Comparison of ENCODE assay signal across 9 mouse cellular contexts in genomic region chr7:6265695-6266094, GRCm38 (mm10). TPM values are rescaled to one million over a fixed set of nuclear protein-coding genes. Genes with fewer than 3 reads are reported as not detected.
DNase-seq lines count a peak whose midpoint lies in the region; TF ChIP-seq lines count a peak whose summit lies in the region.
"Had no signal": no experiment of that assay in that cellular context is flagged by ENCODE, and none has a peak within 500 bp of the region (broad histone marks: within the 10 kb centered on the region; RNA-seq: fewer than 3 reads in every experiment).

No protein-coding gene starts in this region.

- dilution Hi-C loops in CH12.LX (cut with MboI; ENCODE audit: extremely low pct_ligation_motif_present, extremely low pct_unique_long_range_greater_than_20kb, low sequenced_read_pairs) = no loop called here

- peak; percentile 33 for DNase-seq in kidney, adult 18-20 months
- no peak for DNase-seq in kidney, postnatal 14 days
- DNase-seq in CH12.LX (ENCODE audit: extremely low read depth) = peak; percentile 46
- DNase-seq in adrenal gland, postnatal 25 days = peak; percentile 11
- peak; percentile 32 for DNase-seq in lung, postnatal 10 days
- DNase-seq in thymus, postnatal 36 days = peak; percentile 35 to 44
- no peak for DNase-seq in layer of hippocampus, adult 9-10 months (ENCODE audit: low spot score)
- DNase-seq in urinary bladder, postnatal 25 days (ENCODE audit: low spot score) = no peak

- no peak for TF ChIP-seq POLR2A in CH12.LX (IDR thresholded peaks at IDR 0.05; ENCODE audit: low read depth, low read length)

- H3K36me3 ChIP-seq in CH12.LX (replicated peaks in 1 of 2; ENCODE audit: control insufficient read depth in 1 of 2, insufficient read depth in 1 of 2, low read length in 1 of 2) = no peaks in the 10 kb centered on the region

- in situ Hi-C loops in CH12.LX (cut with MboI; ENCODE audit: low pct_ligation_motif_present, low pct_unique_long_range_greater_than_20kb, low sequenced_read_pairs) = no loop called here

- no peak for TF ChIP-seq EP300 in CH12.LX (IDR thresholded peaks at IDR 0.05; ENCODE audit: low read length)

- no peaks in the 10 kb centered on the region for H3K9me3 ChIP-seq in CH12.LX (replicated peaks; ENCODE audit: low read length)

- peak; percentile 52 to 59 for TF ChIP-seq CTCF in CH12.LX (conservative IDR thresholded peaks at IDR 0.05 in 1 of 2, IDR thresholded peaks at IDR 0.05 in 1 of 2; ENCODE audit: low read depth in 2 of 2, low read length in 2 of 2)

- H3K4me1 ChIP-seq in CH12.LX (ENCODE audit: control insufficient read depth in 1 of 2, insufficient read depth in 2 of 2) = no peaks in the 10 kb centered on the region

- H3K27me3 ChIP-seq in CH12.LX (replicated peaks) = peaks cover 18% of the 10 kb centered on the region

- H3K9ac ChIP-seq in CH12.LX (ENCODE audit: insufficient read depth, low read depth) = no peak overlapping the region

- no peak; the same call in 1 of the 2 replicates for TF ChIP-seq RAD21 in CH12.LX (IDR thresholded peaks at IDR 0.05; ENCODE audit: low read depth, low read length)

- H3K4me2 ChIP-seq in CH12.LX (ENCODE audit: insufficient read depth, low read depth, poor library complexity, severe bottlenecking) = no peak overlapping the region

- no peak overlapping the region for H3K27ac ChIP-seq in CH12.LX (ENCODE audit: insufficient read depth, low read depth)

- no peaks in the 10 kb centered on the region for H3K79me2 ChIP-seq in CH12.LX (replicated peaks; ENCODE audit: control insufficient read depth, extremely low read depth, insufficient read depth, poor library complexity, severe bottlenecking)

- H3K4me3 ChIP-seq in CH12.LX (replicated peaks in 1 of 3; ENCODE audit: low read depth in 2 of 3, low read length in 2 of 3, poor library complexity in 1 of 3) = no peak overlapping the region

TF ChIP-seq in CH12.LX, 34 proteins besides CTCF, POLR2A, EP300 and RAD21:
- TF ChIP-seq HCFC1 (IDR thresholded peaks at IDR 0.05; ENCODE audit: low read depth, low read length) (peak; percentile 21; the same call in 1 of the 2 replicates), PAX5 (IDR thresholded peaks at IDR 0.05; ENCODE audit: low read length) (no peak), NELFE (IDR thresholded peaks at IDR 0.05; ENCODE audit: low read depth, low read length) (no peak), ZMIZ1 (IDR thresholded peaks at IDR 0.05; ENCODE audit: low read depth, low read length) (no peak), CHD1 (IDR thresholded peaks at IDR 0.05; ENCODE audit: low read depth, low read length) (no peak), GABPA (IDR thresholded peaks at IDR 0.05; ENCODE audit: insufficient replicate concordance, low read depth, low read length) (no peak), MAX (IDR thresholded peaks at IDR 0.05; ENCODE audit: low read length) (no peak), ZKSCAN1 (IDR thresholded peaks at IDR 0.05; ENCODE audit: borderline replicate concordance, low read depth, low read length) (no peak), ZC3H11A (IDR thresholded peaks at IDR 0.05; ENCODE audit: low read depth, low read length) (no peak), USF1 (IDR thresholded peaks at IDR 0.05; ENCODE audit: low read depth, low read length) (no peak), BHLHE40 (IDR thresholded peaks at IDR 0.05; ENCODE audit: low read depth, low read length) (no peak), JUN (IDR thresholded peaks at IDR 0.05; ENCODE audit: insufficient read depth, low read depth, low read length) (no peak), MAFK (IDR thresholded peaks at IDR 0.05; ENCODE audit: insufficient replicate concordance, low read length) (no peak), MYC (IDR thresholded peaks at IDR 0.05; ENCODE audit: low read depth, low read length) (no peak), POLR2AphosphoS2 (IDR thresholded peaks at IDR 0.05; ENCODE audit: low read depth, low read length) (no peak), TCF12 (IDR thresholded peaks at IDR 0.05; ENCODE audit: low read depth, low read length) (no peak), SMC3 (IDR thresholded peaks at IDR 0.05; ENCODE audit: low read depth, low read length) (peak; percentile 22; the same call in 1 of the 2 replicates), ELF1 (IDR thresholded peaks at IDR 0.05; ENCODE audit: low read depth, low read length) (peak; percentile 70), UBTF (IDR thresholded peaks at IDR 0.05; ENCODE audit: low read depth, low read length) (no peak), IRF4 (IDR thresholded peaks at IDR 0.05; ENCODE audit: low read depth, low read length) (no peak)

RNA-seq across cellular contexts. Expression of gene Epp13, which starts 13.2 kb away (rescaled TPM):
- total RNA-seq in CH12.LX (2012; rRNA removed) (not detected in 2 replicates), CH12.LX (2014; rRNA removed) (not detected in 2 replicates)
- polyA plus RNA-seq in CH12.LX (2012; ENCODE audit: insufficient read length, low read depth) = not detected in 2 replicates
- total RNA-seq in adrenal gland, postnatal 25 days (2021) = not detected in 2 replicates

RNA-seq across cellular contexts. Expression of gene Zfp667, which starts 20.7 kb away (rescaled TPM):
- total RNA-seq in CH12.LX (2012; rRNA removed) (0.50 and 0.51 TPM in 2 replicates), CH12.LX (2014; rRNA removed) (0.46 and 0.58 TPM in 2 replicates)
- 0.56 and 0.87 TPM in 2 replicates for polyA plus RNA-seq in CH12.LX (2012; ENCODE audit: insufficient read length, low read depth)
- total RNA-seq in adrenal gland, postnatal 25 days (2021) = 6.7 and 9.7 TPM in 2 replicates

RNA-seq across cellular contexts. Expression of gene Zscan5b, which starts 43.6 kb away (rescaled TPM):
- not detected in 2 replicates for total RNA-seq in CH12.LX (2012; rRNA removed)
- not detected in 2 replicates for total RNA-seq in CH12.LX (2014; rRNA removed)
- not detected in 2 replicates for polyA plus RNA-seq in CH12.LX (2012; ENCODE audit: insufficient read length, low read depth)
- total RNA-seq in adrenal gland, postnatal 25 days (2021) = not detected in 2 replicates
- polyA plus RNA-seq: large intestine, adult 2 months had no signal

Comparison
In these comparisons a context has a peak if more than half of its experiments do, and no peak if none do; other contexts are left out.
1. DNase-seq: peak in kidney, adult 18-20 months (single experiment), CH12.LX (single experiment), adrenal gland, postnatal 25 days (single experiment), lung, postnatal 10 days (single experiment) and thymus, postnatal 36 days (2 of 2); none in kidney, postnatal 14 days (single experiment), layer of hippocampus, adult 9-10 months (single experiment) and urinary bladder, postnatal 25 days (single experiment).